Mouse (Mus musculus): ENCODE data around the gene Samhd1. TPM values are rescaled to one million over a fixed set of nuclear protein-coding genes. Genes with fewer than 3 reads are reported as not detected.
A peak's percentile ranks its signal among the peaks of the same experiment; 100 is the strongest.

The Samhd1 gene
- total RNA-seq, 1 experiment from 2014 or later, result 26.4 TPM

- DNase-seq, result no peak
These were observed 35.3 kb downstream of the Samhd1 start for GRCm38 (mm10) chr2:157099532-157100318.

- DNase-seq, result peak; percentile 87
These were observed 39.9 kb downstream of the Samhd1 start for GRCm38 (mm10) chr2:157095005-157095755.

- peak; percentile 44 for DNase-seq
These were observed 43.0 kb downstream of the Samhd1 start for GRCm38 (mm10) chr2:157092024-157092423.

GRCm38 (mm10) chr2:157087536-157088317 lies 47.3 kb downstream of the Samhd1 start:
- DNase-seq, result no peak

GRCm38 (mm10) chr2:157086796-157087195 lies 48.3 kb downstream of the Samhd1 start, which contains the start of gene Tldc2:
Gene Tldc2 (plus strand): TSS chr2:157087055.
- no peak for DNase-seq

DNA sequence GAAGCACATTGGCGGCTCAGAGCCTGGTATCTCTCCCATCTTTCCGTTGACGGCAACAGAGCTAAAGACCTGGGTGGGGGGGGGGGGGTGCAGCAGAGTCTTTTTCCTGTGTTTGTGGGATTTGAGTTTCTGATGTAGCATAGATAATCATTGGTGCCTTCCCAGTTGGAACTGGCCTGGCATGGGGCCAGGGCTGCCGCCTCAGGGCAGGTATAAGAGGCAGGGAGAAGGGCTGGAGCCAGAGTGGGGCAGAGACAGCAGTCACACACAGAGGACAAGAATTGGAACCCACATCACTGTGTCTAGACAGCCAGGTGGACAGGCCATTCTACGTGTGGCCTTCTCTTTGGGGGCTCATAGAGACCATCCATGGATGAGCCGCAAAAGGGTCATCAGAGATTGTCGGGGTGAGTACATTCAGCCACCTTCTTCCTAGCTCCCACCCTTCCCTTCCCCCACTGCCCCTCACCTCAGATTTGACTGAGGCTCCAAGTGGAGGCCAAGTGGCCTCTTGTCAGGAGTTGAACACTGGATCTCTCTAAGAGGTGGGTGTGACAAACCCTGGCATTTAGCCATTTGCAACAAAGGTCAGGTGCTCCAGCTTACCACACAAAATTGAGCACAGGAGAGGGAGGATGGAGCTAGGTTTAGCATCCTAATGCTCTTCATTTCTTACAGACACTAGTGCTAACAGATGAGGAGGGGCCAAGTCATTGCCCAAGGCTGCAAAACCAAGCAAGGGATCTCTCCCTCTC lies 50.1 kb downstream of the Samhd1 start:
- DNase-seq, result no peak

- no peak for DNase-seq
These were observed 53.1 kb downstream of the Samhd1 start for GRCm38 (mm10) chr2:157081960-157082359.

DNA sequence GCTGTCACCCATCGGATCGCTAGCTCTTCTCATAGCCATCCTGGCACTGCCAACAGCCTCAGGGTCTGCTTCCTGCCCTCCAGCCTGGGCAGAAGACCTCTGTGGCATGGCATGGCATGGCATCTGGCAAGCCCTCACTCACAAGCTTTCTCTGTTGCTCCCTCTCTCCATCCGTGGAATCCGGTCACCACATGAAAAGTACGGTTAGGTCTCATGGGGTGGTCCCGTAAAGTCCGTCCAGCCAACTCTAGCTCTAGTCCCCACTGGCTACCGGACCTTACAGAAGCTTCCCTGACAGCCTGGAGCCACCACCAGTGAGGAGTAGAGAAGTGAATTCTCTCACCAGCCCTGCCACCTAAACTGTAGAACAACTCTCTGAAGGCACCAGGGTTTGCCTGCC lies 53.7 kb downstream of the Samhd1 start:
- DNase-seq, result no peak

GRCm38 (mm10) chr2:157079701-157080180 lies 55.3 kb downstream of the Samhd1 start:
- no peak for DNase-seq

DNA sequence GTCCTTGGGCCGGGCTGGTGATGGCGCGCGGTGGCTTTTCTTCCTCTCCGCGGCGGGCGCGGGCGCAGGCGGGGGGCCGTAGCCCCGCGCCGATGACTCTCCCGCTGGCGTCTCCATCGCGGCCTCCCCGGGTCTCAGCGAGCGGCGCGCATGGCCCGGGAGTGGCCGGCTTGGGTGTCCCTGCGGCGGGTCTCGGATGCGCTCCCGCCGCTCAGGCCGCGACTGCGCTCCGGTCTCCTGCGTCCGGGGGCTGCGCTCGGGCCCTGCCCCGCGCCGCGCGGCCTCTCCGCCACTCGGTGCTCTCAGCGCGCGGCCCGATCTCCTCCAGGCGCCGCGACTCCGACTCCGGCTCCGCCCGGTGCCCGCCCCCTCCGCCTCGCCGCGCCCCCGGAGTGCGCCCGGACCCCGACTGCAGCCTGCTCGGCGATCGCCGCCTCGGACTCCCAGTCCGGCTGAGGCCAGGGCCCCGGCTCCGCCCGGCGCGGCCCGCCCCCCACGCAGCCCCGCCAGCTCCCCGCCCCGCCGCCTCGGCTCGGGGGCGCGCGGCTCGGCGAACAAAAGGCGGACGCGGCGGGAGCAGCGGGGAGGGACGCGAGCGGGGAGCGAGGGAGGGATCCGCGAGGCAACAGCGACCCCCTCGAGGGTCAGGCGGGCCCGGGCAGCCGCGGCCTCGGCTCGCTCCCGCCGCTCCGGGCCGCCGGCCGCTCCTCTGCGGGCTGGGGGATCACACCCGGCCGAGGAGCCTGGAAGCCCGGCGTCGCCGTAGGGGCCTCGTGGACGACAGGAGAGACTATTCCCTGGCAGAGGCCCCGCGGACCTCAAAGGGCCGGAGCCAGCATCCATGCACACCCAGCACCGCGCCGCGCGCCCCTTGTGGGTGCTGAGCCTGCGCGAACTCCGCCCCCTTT lies 56.0 kb downstream of the Samhd1 start, which contains the start of gene Soga1:
TSS of gene Soga1 (minus strand) at position 462 of the 908 bp plus-strand sequence.
- peak; percentile 92 for DNase-seq

DNA sequence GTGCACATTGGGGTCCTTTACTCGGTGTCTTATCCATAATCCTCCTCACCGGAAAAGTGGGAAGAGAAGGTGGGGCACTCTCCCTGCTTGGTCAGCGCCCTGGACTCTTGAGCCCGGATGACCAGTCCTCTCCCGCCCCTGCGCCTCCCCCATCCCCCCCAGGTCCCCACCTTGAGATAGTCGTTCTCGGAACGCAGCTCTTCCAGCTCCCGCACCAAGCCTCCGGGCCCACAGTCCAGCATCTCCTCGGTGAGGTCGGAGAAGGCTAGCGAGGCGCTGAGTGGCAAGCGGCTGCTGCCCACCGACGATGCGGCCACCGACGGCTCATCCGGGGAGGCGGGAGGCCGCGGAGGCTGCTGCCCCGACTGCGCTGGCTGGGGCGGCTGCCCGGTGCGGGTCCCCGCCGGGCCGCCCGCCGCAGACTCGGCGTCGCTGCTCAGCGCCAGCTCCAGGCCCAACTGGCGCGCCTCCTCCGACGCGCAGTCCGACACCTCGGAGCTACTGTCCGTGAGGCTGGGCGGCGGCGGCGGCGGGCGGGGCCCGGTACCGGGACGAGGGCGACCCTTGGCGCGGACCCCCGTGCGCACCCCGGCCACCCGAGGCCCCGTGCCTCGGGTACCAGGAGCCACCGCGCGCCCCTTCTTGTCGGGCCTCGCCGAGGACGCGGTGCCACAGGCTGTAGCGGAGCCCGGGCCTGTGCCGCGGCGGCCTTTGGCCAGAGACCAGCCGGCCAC lies 56.8 kb downstream of the Samhd1 start:
- DNase-seq, result peak; percentile 57

- DNase-seq, result peak; percentile 94
These were observed 57.4 kb downstream of the Samhd1 start for GRCm38 (mm10) chr2:157077641-157078058.

GRCm38 (mm10) chr2:157077160-157077559 lies 57.9 kb downstream of the Samhd1 start:
- DNase-seq, result peak; percentile 83

GRCm38 (mm10) chr2:157076585-157076984 lies 58.5 kb downstream of the Samhd1 start:
- no peak for DNase-seq

- DNase-seq, result peak; percentile 47
These were observed 59.4 kb downstream of the Samhd1 start for GRCm38 (mm10) chr2:157075685-157076084.

DNA sequence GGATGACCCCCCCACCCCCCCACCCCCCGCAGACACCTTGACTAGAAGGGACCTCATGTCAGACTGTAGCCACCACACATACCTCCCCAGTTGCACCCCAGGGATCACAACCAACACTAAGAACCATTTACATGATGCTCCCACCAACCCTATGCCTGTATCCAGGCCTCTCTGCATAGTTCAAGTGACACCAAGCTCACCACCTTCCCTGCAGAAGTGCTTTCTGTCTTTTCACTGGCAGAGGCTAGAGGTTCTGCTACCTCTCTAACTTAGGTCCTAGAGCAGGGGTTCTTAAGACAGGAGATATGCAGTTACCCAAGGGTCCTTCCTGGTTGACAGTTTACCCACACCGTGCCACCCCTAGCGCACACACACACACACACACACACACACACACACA lies 59.8 kb downstream of the Samhd1 start:
- DNase-seq, result no peak

DNA sequence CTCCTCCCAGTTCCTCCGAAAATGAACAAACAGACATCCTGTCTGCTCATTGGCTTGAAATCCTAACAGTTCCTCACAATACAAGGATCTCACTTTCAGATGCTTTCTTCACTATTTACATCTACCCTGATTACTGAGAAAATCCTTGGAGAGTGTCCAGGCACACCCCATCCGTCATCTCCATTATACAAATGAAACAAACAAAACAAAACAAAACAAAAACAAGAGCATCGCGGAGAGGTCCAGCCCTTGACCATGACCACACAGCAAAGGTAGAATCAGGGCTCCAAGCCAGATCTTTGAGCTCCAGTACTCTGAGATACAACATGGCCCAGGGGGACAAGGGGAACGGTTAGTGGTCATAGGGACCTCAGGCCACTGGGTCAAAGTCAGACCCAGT lies 60.3 kb downstream of the Samhd1 start:
- DNase-seq, result no peak

DNA sequence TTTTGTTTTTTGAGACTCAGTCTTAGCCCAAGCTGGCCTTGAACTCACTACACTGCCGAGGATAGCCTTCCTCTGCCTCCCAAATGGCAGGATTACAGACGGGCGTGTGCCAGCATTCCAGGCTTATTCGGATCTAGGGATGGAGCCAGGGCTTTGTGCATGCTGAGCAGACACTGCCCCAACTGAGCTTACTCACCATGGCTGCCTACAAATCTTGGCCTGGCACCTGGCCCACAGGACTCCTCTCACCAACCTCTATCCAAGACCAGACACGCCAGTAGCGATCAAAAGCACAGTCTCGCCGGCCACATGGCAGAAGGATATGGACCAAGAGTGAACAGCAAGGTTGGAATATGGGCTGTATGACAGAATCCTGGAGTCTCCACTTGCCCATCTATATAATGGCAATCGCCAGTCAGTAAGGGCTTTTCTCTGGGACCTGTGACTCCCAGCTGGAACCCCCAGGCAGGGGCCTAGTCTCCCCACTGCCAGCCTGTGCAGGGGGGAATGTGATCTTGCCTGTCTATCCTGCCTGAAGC lies 60.8 kb downstream of the Samhd1 start:
- peak; percentile 77 for DNase-seq

DNA sequence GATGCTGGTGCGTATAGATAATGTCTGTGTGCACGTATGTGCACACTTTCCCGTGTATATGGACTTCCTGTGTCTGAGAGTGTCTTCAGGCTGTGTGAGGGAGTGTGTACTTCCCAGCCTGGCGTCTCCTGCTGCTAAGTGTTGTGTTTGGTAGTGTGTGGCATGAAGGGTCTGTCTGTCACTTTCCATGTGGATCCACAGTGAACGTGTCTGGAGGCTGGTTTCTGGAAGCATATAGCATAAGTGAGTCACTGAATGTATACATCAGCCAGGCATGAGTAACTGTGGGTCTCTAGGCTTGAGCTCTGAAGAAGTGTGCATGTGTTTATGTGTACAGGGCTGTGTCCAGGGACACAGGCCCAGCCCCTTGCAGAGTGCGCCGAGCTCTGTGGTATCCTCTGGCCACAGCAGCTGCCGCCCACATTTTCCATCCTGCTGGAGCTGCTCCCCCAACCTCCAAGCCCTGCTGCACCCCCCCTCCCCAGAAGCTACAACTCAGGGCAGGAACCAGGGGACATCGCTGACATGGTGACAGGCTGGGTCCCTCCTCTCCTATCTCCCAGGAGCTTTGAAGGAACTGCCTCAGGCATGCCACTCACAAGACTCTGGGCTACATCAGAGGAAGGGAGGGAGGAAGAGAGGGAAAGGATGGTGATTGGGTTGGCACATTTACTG lies 61.5 kb downstream of the Samhd1 start:
- no peak for DNase-seq

All from adrenal gland, postnatal 14 days (tissue).